Mouse (Mus musculus) hindbrain, embryonic 15.5 days (tissue): ENCODE measurements around the gene Hdac9. TPM values are rescaled to one million over a fixed set of nuclear protein-coding genes. Genes with fewer than 3 reads are reported as not detected.

Experiments used
- ATAC-seq: fragments of 200-750 bp; cut with Nextera tagmentation; 2 replicates; pipeline ENCODE4 v1.8.0; 2017; ENCODE audit warnings: low read depth, moderate number of reproducible peaks, moderate TSS enrichment; ENCODE audit not compliant: low FRiP score
- H3K27ac ChIP-seq: fragments of 300-500 bp; sonication (generic); replicated peaks from 2 replicates; pipeline ENCODE4 v1.5.1; 2015; ENCODE audit warnings: mild to moderate bottlenecking, inconsistent platforms
- H3K27me3 ChIP-seq: fragments of 300-500 bp; sonication (generic); 2 replicates; pipeline ENCODE4 v1.6.1; 2015; ENCODE audit warnings: control low read depth, inconsistent platforms
- H3K36me3 ChIP-seq: fragments of 300-500 bp; sonication (generic); 2 replicates; pipeline ENCODE4 v1.6.1; 2015; ENCODE audit warnings: control low read depth, inconsistent platforms
- H3K4me1 ChIP-seq: fragments of 300-500 bp; sonication (generic); replicated peaks from 2 replicates; pipeline ENCODE4 v1.6.1; 2015; ENCODE audit warnings: control low read depth, inconsistent platforms
- H3K4me2 ChIP-seq: fragments of 300-500 bp; sonication (generic); 2 replicates; pipeline ENCODE4 v1.6.1; 2015; ENCODE audit warnings: moderate library complexity, mild to moderate bottlenecking, inconsistent platforms
- H3K4me3 ChIP-seq: fragments of 300-500 bp; sonication (generic); 2 replicates; pipeline ENCODE4 v1.5.1; 2015; ENCODE audit warnings: mild to moderate bottlenecking, inconsistent platforms
- H3K9ac ChIP-seq: fragments of 300-500 bp; sonication (generic); 2 replicates; pipeline ENCODE4 v1.6.1; 2015; ENCODE audit warnings: inconsistent platforms
- H3K9me3 ChIP-seq: fragments of 300-500 bp; sonication (generic); 2 replicates; pipeline ENCODE4 v1.6.1; 2016; ENCODE audit warnings: control low read depth, inconsistent platforms
- WGBS: fragments of 180-500 bp; shearing (Covaris S2); methylation state at CpG from one replicate; pipeline ENCODE4 v1.1.7; 2015; 5-methylcytosine and 5-hydroxymethylcytosine counted together
- polyA plus RNA-seq: library from polyadenylated mRNA; unstranded; fragments of >200 nt; fragmentation: Nextera tagmentation; extraction: Ambion mirVana; gene quantifications from 2 replicates; pipeline ENCODE4 v1.2.1, GENCODE M21; 2015

Hdac9 gene
- polyA plus RNA-seq, 1 experiment from 2014 or later, result 12.3 TPM

GRCm38 (mm10) chr12:34774071-34774470, 142.8 kb downstream of the Hdac9 start:
- no peak overlapping the region for H3K4me2 ChIP-seq
- H3K36me3 ChIP-seq, result no peaks in the 10 kb centered on the region
- no peak overlapping the region for H3K27ac ChIP-seq
- no peak overlapping the region for H3K9ac ChIP-seq
- WGBS, result 48% methylated on average over 5 of the region's 5 CpGs
- H3K4me1 ChIP-seq, result no peaks in the 10 kb centered on the region
- H3K9me3 ChIP-seq, result no peaks in the 10 kb centered on the region
- no peak for ATAC-seq
- no peak overlapping the region for H3K4me3 ChIP-seq
- no peaks in the 10 kb centered on the region for H3K27me3 ChIP-seq

GRCm38 (mm10) chr12:34767226-34767775, 149.6 kb downstream of the Hdac9 start:
- H3K4me3 ChIP-seq, result no peak overlapping the region
- no peaks in the 10 kb centered on the region for H3K36me3 ChIP-seq
- peak; percentile 54 for ATAC-seq
- H3K9me3 ChIP-seq, result no peaks in the 10 kb centered on the region
- H3K4me1 ChIP-seq, result no peaks in the 10 kb centered on the region
- no peaks in the 10 kb centered on the region for H3K27me3 ChIP-seq
- no peak overlapping the region for H3K9ac ChIP-seq
- H3K4me2 ChIP-seq, result no peak overlapping the region
- no peak overlapping the region for H3K27ac ChIP-seq
- WGBS, result 72% methylated on average over 6 of the region's 6 CpGs

GRCm38 (mm10) chr12:34747266-34747665, 169.6 kb downstream of the Hdac9 start:
- 95% methylated on average over 2 of the region's 2 CpGs for WGBS
- no peak overlapping the region for H3K4me3 ChIP-seq
- no peak overlapping the region for H3K4me2 ChIP-seq
- no peaks in the 10 kb centered on the region for H3K27me3 ChIP-seq
- H3K9me3 ChIP-seq, result no peaks in the 10 kb centered on the region
- no peaks in the 10 kb centered on the region for H3K4me1 ChIP-seq
- H3K36me3 ChIP-seq, result no peaks in the 10 kb centered on the region
- H3K27ac ChIP-seq, result no peak overlapping the region
- no peak overlapping the region for H3K9ac ChIP-seq
- ATAC-seq, result no peak

- ATAC-seq, result no peak; the same call in 1 of the 2 replicates
- WGBS, result 40% methylated on average over 5 of the region's 5 CpGs
- no peaks in the 10 kb centered on the region for H3K9me3 ChIP-seq
Measured at GRCm38 (mm10) chr12:34725204-34725603, 191.7 kb downstream of the Hdac9 start.

GRCm38 (mm10) chr12:34724274-34724673, 192.6 kb downstream of the Hdac9 start:
- H3K27ac ChIP-seq, result no peak overlapping the region
- no peak overlapping the region for H3K9ac ChIP-seq
- no peak overlapping the region for H3K4me2 ChIP-seq
- H3K4me1 ChIP-seq, result no peaks in the 10 kb centered on the region
- no peaks in the 10 kb centered on the region for H3K9me3 ChIP-seq
- ATAC-seq, result no peak
- no peaks in the 10 kb centered on the region for H3K27me3 ChIP-seq
- WGBS, result 95% methylated on average over 2 of the region's 2 CpGs
- no peak overlapping the region for H3K4me3 ChIP-seq
- no peaks in the 10 kb centered on the region for H3K36me3 ChIP-seq

More at GRCm38 (mm10) chr12:34725204-34725603, 191.7 kb downstream of the Hdac9 start:
- no peak overlapping the region for H3K9ac ChIP-seq
- no peaks in the 10 kb centered on the region for H3K36me3 ChIP-seq
- H3K4me3 ChIP-seq, result no peak overlapping the region
- H3K4me2 ChIP-seq, result no peak overlapping the region
- no peaks in the 10 kb centered on the region for H3K4me1 ChIP-seq
- H3K27me3 ChIP-seq, result no peaks in the 10 kb centered on the region
- no peak overlapping the region for H3K27ac ChIP-seq

- Histone ChIP-seq H3K9me3 (no peaks in the 10 kb centered on the region), H3K36me3 (no peaks in the 10 kb centered on the region), H3K4me3 (no peak overlapping the region), H3K4me2 (no peak overlapping the region), H3K9ac (no peak overlapping the region), H3K27ac (no peak overlapping the region), H3K27me3 (no peaks in the 10 kb centered on the region), H3K4me1 (no peaks in the 10 kb centered on the region)
- WGBS, result 91% methylated on average over 7 of the region's 7 CpGs
- no peak for ATAC-seq
Measured at GRCm38 (mm10) chr12:34722831-34723490, 193.9 kb downstream of the Hdac9 start.

- H3K4me3 ChIP-seq, result no peak overlapping the region
Measured at GRCm38 (mm10) chr12:34720906-34721305, 196.0 kb downstream of the Hdac9 start.

GRCm38 (mm10) chr12:34714266-34714939, 202.5 kb downstream of the Hdac9 start:
- no peak overlapping the region for H3K4me2 ChIP-seq
- no peak overlapping the region; the same call in 1 of the 2 replicates for H3K27ac ChIP-seq
- no peak overlapping the region for H3K4me3 ChIP-seq
- H3K4me1 ChIP-seq, result peaks cover 8% of the 10 kb centered on the region; the same call in 1 of the 2 replicates
- H3K9ac ChIP-seq, result no peak overlapping the region
- WGBS, result 61% methylated on average over 14 of the region's 14 CpGs
- no peaks in the 10 kb centered on the region for H3K36me3 ChIP-seq
- no peaks in the 10 kb centered on the region for H3K27me3 ChIP-seq
- H3K9me3 ChIP-seq, result no peaks in the 10 kb centered on the region
- ATAC-seq, result peak; percentile 30; the same call in 1 of the 2 replicates

More at GRCm38 (mm10) chr12:34720906-34721305, 196.0 kb downstream of the Hdac9 start:
- WGBS, result 75% methylated on average over 2 of the region's 2 CpGs
- Histone ChIP-seq H3K36me3 (no peaks in the 10 kb centered on the region), H3K4me2 (no peak overlapping the region), H3K4me1 (no peaks in the 10 kb centered on the region), H3K27me3 (no peaks in the 10 kb centered on the region), H3K27ac (no peak overlapping the region), H3K9me3 (no peaks in the 10 kb centered on the region), H3K9ac (no peak overlapping the region)
- ATAC-seq, result no peak

GRCm38 (mm10) chr12:34697981-34698380, 218.9 kb downstream of the Hdac9 start:
- Histone ChIP-seq H3K4me2 (no peak overlapping the region), H3K9ac (no peak overlapping the region), H3K9me3 (no peaks in the 10 kb centered on the region), H3K4me1 (no peaks in the 10 kb centered on the region), H3K27ac (no peak overlapping the region), H3K27me3 (no peaks in the 10 kb centered on the region), H3K36me3 (no peaks in the 10 kb centered on the region), H3K4me3 (no peak overlapping the region)
- 19% methylated on average over 1 of the region's 1 CpGs for WGBS
- no peak for ATAC-seq

GRCm38 (mm10) chr12:34696736-34697135, 220.2 kb downstream of the Hdac9 start:
- Histone ChIP-seq H3K4me2 (no peak overlapping the region), H3K9me3 (no peaks in the 10 kb centered on the region), H3K4me1 (no peaks in the 10 kb centered on the region), H3K4me3 (no peak overlapping the region), H3K27me3 (no peaks in the 10 kb centered on the region), H3K27ac (no peak overlapping the region), H3K9ac (no peak overlapping the region), H3K36me3 (no peaks in the 10 kb centered on the region)
- 86% methylated on average over 1 of the region's 1 CpGs for WGBS
- ATAC-seq, result no peak

GRCm38 (mm10) chr12:34688941-34689340, 228.0 kb downstream of the Hdac9 start:
- 47% methylated on average over 4 of the region's 4 CpGs for WGBS
- no peak overlapping the region for H3K4me3 ChIP-seq

GRCm38 (mm10) chr12:34683375-34683774, 233.5 kb downstream of the Hdac9 start:
- no peaks in the 10 kb centered on the region for H3K27me3 ChIP-seq
- no peaks in the 10 kb centered on the region for H3K9me3 ChIP-seq
- H3K36me3 ChIP-seq, result no peaks in the 10 kb centered on the region
- H3K27ac ChIP-seq, result no peak overlapping the region
- no peak overlapping the region for H3K9ac ChIP-seq
- 69% methylated on average over 4 of the region's 4 CpGs for WGBS
- no peak overlapping the region for H3K4me2 ChIP-seq
- no peaks in the 10 kb centered on the region for H3K4me1 ChIP-seq
- ATAC-seq, result no peak
- no peak overlapping the region for H3K4me3 ChIP-seq

More at GRCm38 (mm10) chr12:34688941-34689340, 228.0 kb downstream of the Hdac9 start:
- Histone ChIP-seq H3K9ac (no peak overlapping the region), H3K4me2 (no peak overlapping the region), H3K27me3 (no peaks in the 10 kb centered on the region), H3K27ac (no peak overlapping the region), H3K36me3 (no peaks in the 10 kb centered on the region), H3K9me3 (no peaks in the 10 kb centered on the region), H3K4me1 (no peaks in the 10 kb centered on the region)
- no peak for ATAC-seq
